Mouse (Mus musculus) embryonic fibroblast, embryonic 13.5 days (primary cell): ENCODE results near the gene Rapgef5. TPM values are rescaled to one million over a fixed set of nuclear protein-coding genes. Genes with fewer than 3 reads are reported as not detected.

Experiments used
- H3K27ac ChIP-seq: 2 replicates; pipeline ENCODE4 v1.5.1; 2012; ENCODE audit warnings: low read length, control low read depth, inconsistent platforms; ENCODE audit not compliant: insufficient read depth
- H3K4me1 ChIP-seq: 2 replicates; pipeline ENCODE4 v1.6.1; 2011; ENCODE audit warnings: low read length; ENCODE audit not compliant: control insufficient read depth, insufficient read depth
- H3K4me3 ChIP-seq: 2 replicates; pipeline ENCODE4 v1.5.1; 2011; ENCODE audit warnings: mild to moderate bottlenecking, control low read depth, low read length; ENCODE audit not compliant: insufficient read depth
- CTCF ChIP-seq: IDR thresholded peaks from 2 replicates; pipeline ENCODE4 v1.5.1; 2011; ENCODE audit warnings: mild to moderate bottlenecking, control low read depth, low read length, moderate library complexity, borderline replicate concordance; ENCODE audit not compliant: insufficient read depth
- POLR2A ChIP-seq: IDR thresholded peaks from 2 replicates; pipeline ENCODE4 v1.6.1; 2011; ENCODE audit warnings: low read depth, mild to moderate bottlenecking, control low read depth, low read length, moderate library complexity
- polyA plus RNA-seq: library from polyadenylated mRNA; stranded (reverse); fragments of >200 nt; gene quantifications from 2 replicates; pipeline ENCODE4 v1.2.4, GENCODE M21; 2011; ENCODE audit warnings: low read depth; ENCODE audit not compliant: missing spikeins, insufficient read length

Gene Rapgef5
- polyA plus RNA-seq, 1 experiment, result 0.30 TPM

DNA sequence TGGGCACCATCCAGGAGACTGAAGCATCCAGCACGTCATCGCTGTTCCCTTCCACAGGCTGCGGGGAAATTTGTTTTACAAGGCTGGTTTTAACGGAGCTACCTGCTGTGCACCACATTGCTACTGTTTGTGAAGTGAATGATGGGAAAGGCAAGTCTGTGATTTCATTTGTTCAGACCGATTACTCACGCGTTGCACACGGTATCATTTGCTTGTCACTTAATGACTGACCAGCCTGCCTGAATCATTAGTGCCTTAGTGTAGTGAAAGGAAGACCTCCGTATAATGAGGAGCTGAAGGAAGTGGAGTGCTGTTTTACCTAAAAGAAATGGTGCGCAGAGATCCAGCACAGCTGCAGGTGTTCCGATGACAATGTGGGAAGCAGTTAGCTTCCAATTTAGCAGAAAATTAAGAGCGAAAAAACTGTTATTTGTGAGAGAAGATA is 289.8 kb downstream of the Rapgef5 start:
- TF ChIP-seq CTCF (no peak), POLR2A (no peak)
- no peak overlapping the region for H3K4me3 ChIP-seq
- no peaks in the 10 kb centered on the region; the same call in 1 of the 2 replicates for H3K4me1 ChIP-seq
- H3K27ac ChIP-seq, result no peak overlapping the region

DNA sequence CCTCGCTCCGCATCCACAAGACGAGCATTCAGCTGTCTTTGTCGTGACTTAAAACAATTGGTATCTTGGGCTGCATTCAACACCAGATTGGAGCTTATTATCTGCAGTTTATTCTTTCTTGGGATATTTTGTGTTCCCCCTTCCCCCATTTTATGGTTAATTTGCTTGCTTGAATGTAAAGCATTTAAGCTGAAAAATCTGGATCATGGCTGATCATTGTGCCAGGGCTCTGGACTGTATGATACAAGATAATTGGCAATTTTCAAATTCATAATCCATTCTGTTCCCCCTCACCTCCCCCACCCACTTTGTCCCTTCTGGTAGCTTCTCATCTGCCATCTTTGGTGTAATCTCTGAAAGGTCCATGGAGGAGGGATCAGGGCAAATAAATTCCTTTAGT is 290.2 kb downstream of the Rapgef5 start:
- no peak for TF ChIP-seq POLR2A
- TF ChIP-seq CTCF, result no peak
- H3K4me3 ChIP-seq, result no peak overlapping the region
- H3K4me1 ChIP-seq, result no peaks in the 10 kb centered on the region; the same call in 1 of the 2 replicates
- H3K27ac ChIP-seq, result no peak overlapping the region

DNA sequence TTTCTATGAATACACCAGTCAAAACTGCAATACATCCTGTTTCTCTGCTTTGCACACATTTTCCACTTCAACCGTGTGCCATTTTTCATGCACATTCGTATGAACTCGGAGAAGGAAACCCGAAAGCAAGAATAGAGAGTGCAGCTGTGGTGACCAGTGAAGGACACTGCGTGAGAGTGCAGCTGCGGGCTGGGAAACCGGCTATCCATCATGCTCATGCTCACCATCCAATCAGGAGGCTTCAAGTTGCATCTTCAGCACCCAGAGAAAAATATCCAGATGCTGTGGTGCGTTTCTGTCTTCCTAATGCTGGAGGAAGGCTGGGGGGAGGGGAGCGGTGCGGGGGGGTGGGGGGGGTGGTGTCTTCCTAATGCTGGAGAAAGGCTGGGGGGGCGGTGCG is 291.4 kb downstream of the Rapgef5 start:
- H3K4me1 ChIP-seq, result no peaks in the 10 kb centered on the region; the same call in 1 of the 2 replicates
- no peak for TF ChIP-seq POLR2A
- TF ChIP-seq CTCF, result no peak
- H3K4me3 ChIP-seq, result no peak overlapping the region

DNA sequence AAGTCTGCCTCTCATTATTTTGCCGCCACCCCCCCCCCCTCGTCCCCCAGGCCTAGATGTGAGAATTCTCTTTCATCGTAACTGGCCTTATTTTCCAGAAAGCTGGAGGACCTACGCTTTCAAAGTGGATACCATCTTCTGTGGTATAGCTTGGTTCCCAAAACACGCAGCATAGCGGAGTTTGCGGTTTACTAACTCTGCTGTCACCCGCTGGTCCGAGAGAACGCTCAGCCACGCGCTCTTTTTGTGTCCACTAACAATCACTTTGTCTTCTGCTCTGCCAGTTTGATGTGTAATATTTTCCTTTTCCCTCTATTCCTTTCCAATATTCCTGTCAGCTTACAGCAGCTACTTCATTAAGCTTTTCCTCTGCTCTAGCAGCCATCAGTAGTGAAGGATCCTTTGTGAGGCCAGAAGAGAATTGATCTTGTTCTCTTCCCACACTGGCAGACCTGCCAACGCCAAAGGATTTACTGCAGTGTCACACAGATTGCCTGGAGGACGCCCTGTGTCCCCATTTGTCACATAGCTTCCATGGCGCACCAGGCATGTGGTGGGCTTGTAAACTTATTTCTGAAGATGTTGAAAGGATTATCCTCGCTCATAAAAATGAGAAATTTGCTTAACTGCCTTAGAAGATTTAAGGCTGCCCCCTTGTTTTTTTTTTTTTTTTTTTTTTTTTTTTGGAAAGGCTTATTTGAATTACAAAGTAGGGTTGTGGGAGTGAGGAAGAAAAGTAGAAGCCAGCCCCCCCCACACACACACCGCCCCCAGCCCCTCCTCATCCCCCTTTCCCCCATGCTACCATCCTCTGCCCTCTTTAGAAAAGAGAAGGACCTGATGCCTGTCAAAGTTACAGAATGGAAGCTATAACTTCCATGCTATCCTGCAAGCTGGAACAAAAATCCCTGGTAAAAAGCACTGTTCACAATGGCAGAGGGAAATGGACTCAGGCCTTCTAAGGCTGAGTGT is 292.4 kb downstream of the Rapgef5 start:
- Histone ChIP-seq H3K27ac (no peak overlapping the region), H3K4me3 (no peak overlapping the region), H3K4me1 (no peaks in the 10 kb centered on the region; the same call in 1 of the 2 replicates)
- no peak for TF ChIP-seq POLR2A
- TF ChIP-seq CTCF, result no peak

More for the DNA sequence above, 291.4 kb downstream of the Rapgef5 start:
- H3K27ac ChIP-seq, result no peak overlapping the region
